Mouse (Mus musculus) B cell, adult 62 days (primary cell): ENCODE measurements around the gene Maml2. TPM values are rescaled to one million over a fixed set of nuclear protein-coding genes. Genes with fewer than 3 reads are reported as not detected.

Source experiments
- total RNA-seq: library from RNA; stranded (reverse); gene quantifications from 4 replicates; pipeline ENCODE4 v1.2.4, GENCODE M21; 2023

Maml2 gene
- total RNA-seq, result 31.1 to 33.9 TPM (median 32.9 TPM) in 4 replicates

GRCm38 (mm10) chr9:13297668-13298512 is at the start of gene Maml2:
Gene Maml2 (plus strand): TSS chr9:13297957.

GRCm38 (mm10) chr9:13446703-13447285 is 149.0 kb downstream of the Maml2 start, which contains the start of gene Gm17571:
Gene Gm17571 (minus strand): TSS chr9:13446753.

GRCm38 (mm10) chr9:13748404-13748797 is 450.6 kb downstream of the Maml2 start, which contains the start of gene Mtmr2:
Gene Mtmr2 (plus strand): TSS chr9:13748410.

Other genes with a start within 250 kb of the Maml2 start
- 9.6 to 11.7 TPM (median 10.9 TPM) in 4 replicates for gene Jrkl, start 52.1 kb upstream of the Maml2 start, total RNA-seq
- gene Ccdc82, start 51.0 kb upstream of the Maml2 start, total RNA-seq, result 49.8 to 52.3 TPM (median 51.1 TPM) in 4 replicates
- not detected in 4 replicates for gene Gm17571, start 148.8 kb downstream of the Maml2 start, total RNA-seq